Mouse (Mus musculus): Measurements from ENCODE around the gene Rassf7. TPM values are rescaled to one million over a fixed set of nuclear protein-coding genes. Genes with fewer than 3 reads are reported as not detected.

Gene Rassf7
- total and polyA plus RNA-seq, 3 experiments, result 4.1 to 11.6 (median 8.1) TPM

- TF ChIP-seq ZMIZ1 (IDR thresholded peaks at IDR 0.05; ENCODE audit: low read depth, low read length) (no peak), USF1 (IDR thresholded peaks at IDR 0.05; ENCODE audit: low read depth, low read length) (no peak), ZC3H11A (IDR thresholded peaks at IDR 0.05; ENCODE audit: low read depth, low read length) (no peak), E2F4 (IDR thresholded peaks at IDR 0.05; ENCODE audit: insufficient replicate concordance, low read depth, low read length) (no peak), MAFK (IDR thresholded peaks at IDR 0.05; ENCODE audit: insufficient replicate concordance, low read length) (no peak), MAX (IDR thresholded peaks at IDR 0.05; ENCODE audit: low read length) (no peak), TCF12 (IDR thresholded peaks at IDR 0.05; ENCODE audit: low read depth, low read length) (no peak), TBP (conservative IDR thresholded peaks at IDR 0.05; ENCODE audit: low read depth, low read length) (no peak), IRF4 (IDR thresholded peaks at IDR 0.05; ENCODE audit: low read depth, low read length) (no peak)
Observed at GRCm38 (mm10) chr7:141194830-141195229, 20.8 kb upstream of the Rassf7 start (continued).

GRCm38 (mm10) chr7:141195754-141196153 lies 19.9 kb upstream of the Rassf7 start:
- Histone ChIP-seq H3K27ac (ENCODE audit: insufficient read depth, low read depth) (no peak overlapping the region), H3K4me2 (ENCODE audit: insufficient read depth, low read depth, poor library complexity, severe bottlenecking) (no peak overlapping the region), H3K36me3 (replicated peaks in 1 of 2; ENCODE audit: control insufficient read depth in 1 of 2, insufficient read depth in 1 of 2, low read length in 1 of 2) (peaks cover 15 to 18% of the 10 kb centered on the region in 2 experiments), H3K4me1 (ENCODE audit: control insufficient read depth in 1 of 2, insufficient read depth in 2 of 2) (peaks cover 6 to 18% of the 10 kb centered on the region in 2 experiments), H3K9me3 (replicated peaks; ENCODE audit: low read length) (no peaks in the 10 kb centered on the region), H3K9ac (ENCODE audit: insufficient read depth, low read depth) (no peak overlapping the region), H3K27me3 (replicated peaks) (no peaks in the 10 kb centered on the region), H3K4me3 (replicated peaks in 1 of 3; ENCODE audit: low read depth in 2 of 3, low read length in 2 of 3, poor library complexity in 1 of 3) (no peak overlapping the region), H3K79me2 (replicated peaks; ENCODE audit: control insufficient read depth, extremely low read depth, insufficient read depth, poor library complexity, severe bottlenecking) (no peaks in the 10 kb centered on the region)
- no peak for DNase-seq (ENCODE audit: extremely low read depth)
- in situ Hi-C loops (cut with MboI; ENCODE audit: low pct_ligation_motif_present, low pct_unique_long_range_greater_than_20kb, low sequenced_read_pairs), result no loop called here
- dilution Hi-C loops (cut with MboI; ENCODE audit: extremely low pct_ligation_motif_present, extremely low pct_unique_long_range_greater_than_20kb, low sequenced_read_pairs), result no loop called here
- TF ChIP-seq TBP (conservative IDR thresholded peaks at IDR 0.05; ENCODE audit: low read depth, low read length), result no peak
- TF ChIP-seq POLR2AphosphoS2 (IDR thresholded peaks at IDR 0.05; ENCODE audit: low read depth, low read length), result no peak
- TF ChIP-seq E2F4 (IDR thresholded peaks at IDR 0.05; ENCODE audit: insufficient replicate concordance, low read depth, low read length), result no peak
- no peak for TF ChIP-seq NELFE (IDR thresholded peaks at IDR 0.05; ENCODE audit: low read depth, low read length)
- TF ChIP-seq TCF12 (IDR thresholded peaks at IDR 0.05; ENCODE audit: low read depth, low read length), result no peak
- no peak for TF ChIP-seq SIN3A (IDR thresholded peaks at IDR 0.05; ENCODE audit: low read length)

- Histone ChIP-seq H3K27me3 (replicated peaks) (no peaks in the 10 kb centered on the region), H3K36me3 (replicated peaks in 1 of 2; ENCODE audit: control insufficient read depth in 1 of 2, insufficient read depth in 1 of 2, low read length in 1 of 2) (peaks cover 6 to 8% of the 10 kb centered on the region in 2 experiments), H3K9ac (ENCODE audit: insufficient read depth, low read depth) (no peak overlapping the region), H3K4me2 (ENCODE audit: insufficient read depth, low read depth, poor library complexity, severe bottlenecking) (no peak overlapping the region), H3K27ac (ENCODE audit: insufficient read depth, low read depth) (no peak overlapping the region), H3K4me3 (replicated peaks in 1 of 3; ENCODE audit: low read depth in 2 of 3, low read length in 2 of 3, poor library complexity in 1 of 3) (no peak overlapping the region), H3K79me2 (replicated peaks; ENCODE audit: control insufficient read depth, extremely low read depth, insufficient read depth, poor library complexity, severe bottlenecking) (no peaks in the 10 kb centered on the region), H3K4me1 (ENCODE audit: control insufficient read depth in 1 of 2, insufficient read depth in 2 of 2) (peaks cover 6 to 18% of the 10 kb centered on the region in 2 experiments), H3K9me3 (replicated peaks; ENCODE audit: low read length) (no peaks in the 10 kb centered on the region)
- no peak for DNase-seq (ENCODE audit: extremely low read depth)
- dilution Hi-C loops (cut with MboI; ENCODE audit: extremely low pct_ligation_motif_present, extremely low pct_unique_long_range_greater_than_20kb, low sequenced_read_pairs) (no loop called here), in situ Hi-C loops (cut with MboI; ENCODE audit: low pct_ligation_motif_present, low pct_unique_long_range_greater_than_20kb, low sequenced_read_pairs) (no loop called here)
- no peak for TF ChIP-seq KAT2A (IDR thresholded peaks at IDR 0.05; ENCODE audit: insufficient replicate concordance, low read length)
- TF ChIP-seq EP300 (IDR thresholded peaks at IDR 0.05; ENCODE audit: low read length), result no peak
- no peak for TF ChIP-seq USF1 (IDR thresholded peaks at IDR 0.05; ENCODE audit: low read depth, low read length)
- no peak for TF ChIP-seq SMC3 (IDR thresholded peaks at IDR 0.05; ENCODE audit: low read depth, low read length)
- TF ChIP-seq POLR2AphosphoS2 (IDR thresholded peaks at IDR 0.05; ENCODE audit: low read depth, low read length), result no peak
- no peak for TF ChIP-seq CHD1 (IDR thresholded peaks at IDR 0.05; ENCODE audit: low read depth, low read length)
- no peak for TF ChIP-seq NRF1 (IDR thresholded peaks at IDR 0.05; ENCODE audit: low read depth, low read length)
- TF ChIP-seq E2F4 (IDR thresholded peaks at IDR 0.05; ENCODE audit: insufficient replicate concordance, low read depth, low read length), result no peak
- TF ChIP-seq MYC (IDR thresholded peaks at IDR 0.05; ENCODE audit: low read depth, low read length), result no peak
- no peak for TF ChIP-seq MXI1 (IDR thresholded peaks at IDR 0.05; ENCODE audit: low read depth, low read length)
- TF ChIP-seq ZKSCAN1 (IDR thresholded peaks at IDR 0.05; ENCODE audit: borderline replicate concordance, low read depth, low read length), result no peak
- no peak for TF ChIP-seq BHLHE40 (IDR thresholded peaks at IDR 0.05; ENCODE audit: low read depth, low read length)
- no peak for TF ChIP-seq JUN (IDR thresholded peaks at IDR 0.05; ENCODE audit: insufficient read depth, low read depth, low read length)
- TF ChIP-seq CTCF (conservative IDR thresholded peaks at IDR 0.05 in 1 of 2, IDR thresholded peaks at IDR 0.05 in 1 of 2; ENCODE audit: low read depth in 2 of 2, low read length in 2 of 2), result no peak
- no peak for TF ChIP-seq ETS1 (conservative IDR thresholded peaks at IDR 0.05; ENCODE audit: low read depth, low read length)
- TF ChIP-seq ZC3H11A (IDR thresholded peaks at IDR 0.05; ENCODE audit: low read depth, low read length), result no peak
- no peak for TF ChIP-seq JUND (conservative IDR thresholded peaks at IDR 0.05; ENCODE audit: low read depth, low read length)
- TF ChIP-seq CHD2 (IDR thresholded peaks at IDR 0.05; ENCODE audit: low read length), result no peak
Observed at GRCm38 (mm10) chr7:141196619-141197282, 18.9 kb upstream of the Rassf7 start.

Measured in CH12.LX (cell line).